Mouse (Mus musculus) ES-CJ7 (cell line): Measurements from ENCODE around the gene Flrt3.

Experiments
- DNase-seq: peaks from one replicate; pipeline ENCODE4 v3.0.0; 2011; ENCODE audit warnings: low read depth, low spot score

Gene Flrt3

DNA sequence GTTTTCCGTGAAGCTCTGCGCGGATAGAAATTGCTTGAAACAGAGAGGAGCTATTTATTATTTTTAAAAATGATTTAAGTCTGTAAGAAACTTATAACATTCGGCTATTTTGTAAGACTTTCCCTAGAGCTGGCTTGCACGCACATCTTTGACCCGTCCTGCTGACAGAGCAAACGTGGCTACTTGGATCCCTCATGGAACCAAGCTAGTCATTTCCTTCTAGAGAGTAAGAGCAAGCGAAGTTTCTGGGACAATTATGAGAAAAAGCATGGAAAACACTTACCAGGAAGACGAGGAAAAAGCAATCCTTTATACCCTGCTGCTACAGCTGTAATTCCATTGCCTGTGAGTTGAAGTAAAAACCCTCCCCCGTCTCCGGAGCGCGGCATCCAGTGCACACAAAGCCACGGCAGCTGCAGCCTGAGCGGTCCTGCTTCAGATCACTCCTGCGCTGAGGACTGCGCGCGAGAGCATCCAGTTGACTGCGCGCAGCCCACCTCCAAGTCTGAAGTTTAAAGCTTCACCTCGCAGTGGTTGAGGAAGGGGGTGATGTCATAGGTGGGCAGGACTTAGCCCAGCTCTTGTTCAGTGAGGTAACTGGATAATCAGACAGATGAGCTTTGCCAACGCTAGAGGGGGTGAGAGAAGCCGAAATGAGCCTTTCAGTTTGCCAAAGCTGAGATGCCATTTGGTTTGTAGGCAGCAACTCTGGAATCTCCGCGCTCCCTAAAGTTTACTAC is at the start of gene Flrt3:
Gene Flrt3, minus strand, starts transcription at position 507 of the 740 bp plus-strand sequence.
- DNase-seq, result peak; percentile 99

DNA sequence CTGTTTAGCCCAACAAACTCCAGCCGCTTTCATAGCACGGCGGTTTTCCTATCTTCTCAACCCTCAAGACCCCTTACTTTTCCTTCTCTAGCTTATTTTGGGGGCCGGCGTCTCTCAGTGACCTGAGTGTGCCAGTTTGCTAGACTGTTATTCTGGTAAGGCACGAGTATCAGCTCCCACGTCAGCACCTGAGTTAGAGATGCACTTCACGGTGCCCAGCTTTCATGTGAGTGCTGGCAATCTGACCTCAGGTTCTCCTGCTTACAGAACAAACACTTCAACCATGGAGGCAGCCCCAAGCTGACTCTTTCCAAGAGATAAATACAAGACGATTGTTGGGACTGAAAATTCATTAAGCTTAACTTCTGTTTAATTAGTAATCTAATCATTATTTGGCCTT is 46.1 kb upstream of the Flrt3 start:
- no peak for DNase-seq

DNA sequence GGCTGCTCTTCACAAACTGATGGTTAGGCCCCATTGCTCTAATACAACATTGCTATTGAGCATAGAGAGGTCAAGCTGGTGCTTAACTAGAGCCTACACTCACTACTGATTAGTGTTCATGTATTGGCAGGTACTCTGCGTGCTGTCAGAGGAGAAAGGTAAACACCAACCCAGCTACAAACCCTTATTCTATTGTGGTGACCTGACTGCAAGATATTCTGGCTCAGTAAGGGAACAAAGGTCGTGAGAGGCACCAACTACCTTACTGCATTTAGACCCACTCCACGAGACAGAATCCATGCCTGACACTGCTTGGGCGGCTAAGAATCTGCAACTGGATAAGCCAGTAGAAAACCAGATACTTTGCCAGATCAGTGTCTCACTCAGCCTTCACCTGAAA is 44.6 kb upstream of the Flrt3 start:
- no peak for DNase-seq

DNA sequence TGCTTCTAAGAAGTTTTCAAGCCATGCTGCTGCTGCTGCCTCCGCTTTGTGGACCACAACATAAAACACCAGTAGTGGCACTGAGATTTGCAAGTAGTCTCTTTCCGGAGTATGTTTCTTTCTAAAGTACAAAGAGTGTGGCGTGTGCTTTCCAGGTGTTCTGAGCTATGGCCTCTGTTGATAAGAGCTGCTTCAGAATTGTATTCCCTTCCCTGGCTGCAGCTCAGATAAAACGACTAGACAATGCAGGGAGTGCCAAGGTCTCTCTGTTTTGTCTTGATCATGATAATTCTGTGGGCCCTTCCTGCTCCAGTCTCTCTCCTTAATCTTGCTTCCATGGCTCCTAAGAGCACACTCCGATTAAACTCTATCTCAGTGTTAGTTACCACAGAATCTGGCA is 36.3 kb upstream of the Flrt3 start:
- DNase-seq, result no peak

DNA sequence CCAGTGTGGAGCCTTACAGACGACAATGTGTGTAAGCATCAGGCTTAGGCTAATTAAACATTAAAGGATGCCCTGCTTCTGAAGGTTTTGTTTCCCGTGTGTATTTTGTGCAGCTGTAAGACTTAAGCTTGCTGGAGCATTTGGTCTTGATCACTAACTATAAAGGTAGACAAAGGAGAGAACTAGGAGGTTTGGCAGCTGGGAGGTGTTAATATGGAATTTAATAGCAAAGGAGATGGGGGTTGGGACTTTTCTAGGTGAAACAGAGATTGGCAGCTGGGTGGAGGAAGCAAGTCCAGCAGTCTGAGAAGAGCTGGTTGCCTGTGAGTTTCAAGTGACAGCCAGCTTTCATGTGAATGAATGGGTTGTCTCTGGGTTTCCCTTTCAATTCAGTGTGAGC is 34.0 kb upstream of the Flrt3 start:
- DNase-seq, result no peak

DNA sequence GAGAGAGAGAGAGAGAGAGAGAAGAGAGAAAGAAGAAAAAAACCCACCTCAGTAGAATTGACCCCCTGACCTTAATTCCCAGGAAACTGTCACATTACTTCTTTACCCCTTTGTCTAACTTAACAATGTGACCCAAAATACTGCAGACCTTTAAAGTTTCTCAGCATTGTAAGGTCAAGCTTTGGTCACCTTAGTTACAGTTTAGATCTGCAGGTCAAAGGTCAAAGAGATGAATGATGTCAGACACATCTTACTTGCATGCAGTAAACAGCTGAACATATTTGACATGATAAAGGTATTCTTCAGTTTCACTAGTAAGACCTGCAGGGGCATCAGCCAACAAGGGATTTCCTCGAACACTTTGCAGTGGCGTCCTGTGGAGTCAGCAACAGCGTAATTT is 32.9 kb upstream of the Flrt3 start:
- peak; percentile 2 for DNase-seq

DNA sequence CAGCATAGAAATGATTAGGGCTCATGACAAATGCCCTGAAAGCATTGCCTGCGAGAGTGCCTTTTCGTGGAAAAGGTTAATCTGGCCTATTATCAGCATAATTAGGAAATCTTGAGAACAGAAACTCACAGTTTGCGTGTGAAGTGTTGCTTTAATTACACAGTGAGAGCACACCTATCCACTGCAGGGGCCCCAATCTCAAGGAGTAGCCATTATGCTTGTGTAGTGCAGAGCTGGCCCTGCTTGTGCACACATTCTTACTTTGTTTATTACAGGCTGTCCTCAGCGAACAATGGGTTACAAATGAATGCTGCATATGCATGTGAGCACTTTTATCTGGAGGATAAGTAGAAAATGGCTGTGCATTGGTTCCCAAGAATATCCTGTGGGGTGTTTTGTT is 32.1 kb upstream of the Flrt3 start:
- DNase-seq, result no peak

DNA sequence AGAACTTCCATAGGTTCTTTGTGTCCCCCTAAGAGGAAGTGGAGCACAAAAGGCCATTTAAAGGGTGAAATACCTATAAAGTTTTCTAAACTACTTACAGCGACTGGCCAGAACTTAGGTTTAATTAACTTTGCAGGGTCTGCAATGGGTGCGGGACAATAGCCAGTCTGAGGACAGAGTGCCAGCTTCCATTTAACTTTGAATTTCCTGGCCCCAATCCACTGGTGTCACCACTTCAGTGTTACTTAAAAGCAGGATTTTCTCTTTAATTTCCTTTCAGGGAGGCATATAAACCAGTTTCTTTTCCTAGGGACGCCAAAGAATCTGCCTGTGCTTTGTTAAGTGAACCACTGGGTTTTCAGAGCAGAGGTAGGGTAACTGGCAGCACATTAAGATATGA is 27.3 kb upstream of the Flrt3 start:
- DNase-seq, result no peak

DNA sequence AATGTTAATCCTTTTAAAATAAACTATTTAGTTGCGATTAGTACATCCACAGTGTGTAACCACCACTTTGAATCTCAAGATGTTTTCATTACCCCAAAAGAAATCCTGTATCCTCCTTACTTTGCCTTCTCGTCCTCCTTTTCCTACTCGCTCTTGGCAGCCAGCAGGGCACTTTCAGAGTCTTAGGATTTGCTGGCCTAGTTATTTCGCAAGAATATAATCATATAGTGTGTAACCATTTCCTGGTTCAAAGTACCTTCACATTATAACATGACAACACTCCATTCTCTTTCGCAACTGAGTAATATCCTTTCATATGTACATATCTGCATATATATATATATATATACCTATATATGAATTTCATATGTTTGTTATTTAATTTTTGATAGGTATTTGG is 22.6 kb upstream of the Flrt3 start:
- no peak for DNase-seq

DNA sequence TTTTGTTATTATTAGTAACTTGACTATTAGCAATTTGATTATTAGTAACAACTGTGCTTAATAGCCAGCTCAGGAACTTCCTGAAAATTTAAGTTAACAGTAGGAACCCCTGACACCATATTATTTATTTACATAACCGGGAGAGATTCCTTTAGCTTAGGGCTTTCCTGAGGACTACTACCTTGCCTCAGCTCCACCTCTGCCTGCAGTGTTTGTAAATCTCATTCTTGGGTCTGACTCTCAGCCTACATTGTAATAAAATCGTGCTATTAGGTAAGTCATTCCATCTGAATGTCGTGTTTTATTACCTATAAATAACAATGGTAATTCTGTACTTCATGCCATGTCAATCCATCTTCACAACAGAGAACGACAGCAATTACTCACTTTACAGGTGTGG is 21.2 kb upstream of the Flrt3 start:
- DNase-seq, result no peak

DNA sequence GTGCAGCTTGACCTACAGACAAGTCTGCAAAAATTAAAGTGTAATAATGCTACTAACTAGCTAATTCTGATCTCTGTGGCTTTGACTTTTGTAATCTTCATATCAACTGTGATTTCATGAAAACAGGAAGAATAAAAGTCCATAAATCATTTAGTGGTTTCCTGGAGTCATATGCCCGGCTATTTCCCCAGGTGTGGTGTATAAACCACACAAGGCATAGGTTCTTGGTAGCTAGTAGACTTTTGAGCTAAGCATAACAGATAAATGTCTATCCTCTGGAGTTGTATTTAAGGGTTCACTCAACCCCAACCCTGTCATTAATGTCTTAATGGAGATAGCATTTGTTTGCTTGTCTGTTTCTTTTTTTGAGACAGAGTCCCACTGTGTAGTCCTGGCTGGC is 20.1 kb upstream of the Flrt3 start:
- no peak for DNase-seq

DNA sequence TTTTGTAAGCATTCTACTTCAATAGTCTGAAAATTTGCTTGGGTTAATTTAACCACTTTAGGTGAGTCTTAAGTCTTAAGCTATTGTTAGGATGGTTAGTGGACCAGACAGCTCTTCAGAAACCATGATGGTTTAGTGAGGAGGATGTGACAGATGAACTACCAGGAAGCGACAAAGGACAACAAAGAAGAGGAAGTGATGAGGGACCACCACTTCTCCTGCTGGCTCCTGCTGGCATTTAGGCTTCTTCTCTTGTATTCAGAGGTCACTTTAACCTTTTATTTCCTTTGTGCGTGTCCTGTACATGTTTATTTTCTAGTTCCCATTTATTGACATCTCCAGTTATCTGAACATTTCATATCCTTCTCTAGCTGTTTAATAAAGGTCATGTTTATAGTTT is 19.6 kb upstream of the Flrt3 start:
- DNase-seq, result no peak

DNA sequence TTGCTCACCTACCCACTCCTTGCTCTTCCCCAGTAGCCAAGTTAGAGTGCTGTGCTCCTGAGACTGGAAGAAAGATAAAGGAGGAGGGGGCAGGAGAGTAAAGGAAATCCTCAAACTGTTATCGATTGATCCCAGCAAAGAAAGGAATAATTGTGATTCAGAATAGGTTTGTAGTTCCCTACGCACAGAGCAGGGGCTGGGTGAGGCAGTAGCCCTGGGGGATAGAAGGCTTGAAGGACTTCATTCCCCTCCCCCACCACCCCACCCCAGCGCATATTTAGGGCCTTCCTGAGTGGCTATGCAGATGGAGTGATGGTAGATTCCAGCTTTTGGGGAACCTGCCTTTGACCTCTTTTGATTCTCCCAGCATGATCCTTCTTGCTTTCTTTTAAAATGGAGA is 5.5 kb upstream of the Flrt3 start:
- DNase-seq, result peak; percentile 92

DNA sequence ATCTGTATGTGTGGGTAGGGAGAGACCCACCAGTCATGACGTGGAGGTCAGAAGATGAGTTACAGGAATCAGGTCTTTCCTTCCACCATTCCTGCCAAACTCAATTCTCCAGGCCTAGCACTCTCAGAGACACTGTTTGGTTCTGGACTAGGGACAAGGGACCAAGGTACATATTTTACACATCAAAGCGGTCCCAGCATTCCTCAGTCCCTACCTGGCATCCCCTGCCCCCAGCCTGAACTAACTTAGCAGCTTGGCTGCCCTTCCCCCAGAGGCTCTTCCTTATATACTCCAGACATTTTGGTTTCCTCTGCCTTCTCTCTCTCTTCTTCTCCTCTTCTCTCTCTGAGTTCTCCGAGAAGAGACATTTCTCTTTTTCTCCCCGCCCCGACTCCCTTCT is 2.2 kb upstream of the Flrt3 start:
- DNase-seq, result peak; percentile 58

DNA sequence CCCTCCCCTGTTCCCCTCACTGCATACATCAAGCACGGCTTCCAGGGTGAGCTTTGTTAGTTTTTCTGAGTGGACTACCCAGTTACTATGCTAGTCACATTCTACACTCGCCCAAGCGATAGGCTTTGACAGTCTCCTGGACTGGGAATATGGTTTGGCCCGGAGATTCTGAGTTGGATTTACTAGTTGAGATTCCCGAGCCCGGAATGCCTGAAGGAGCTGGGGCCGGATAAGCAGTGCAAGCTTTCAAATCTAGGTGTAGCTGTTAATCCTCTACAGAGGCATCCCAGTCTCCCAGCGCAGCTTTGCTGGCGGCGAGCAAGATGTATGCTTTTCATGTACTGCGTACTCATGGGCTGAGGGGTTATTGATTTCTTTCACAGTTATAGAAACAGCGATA is 812 bp downstream of the Flrt3 start:
- DNase-seq, result peak; percentile 28

DNA sequence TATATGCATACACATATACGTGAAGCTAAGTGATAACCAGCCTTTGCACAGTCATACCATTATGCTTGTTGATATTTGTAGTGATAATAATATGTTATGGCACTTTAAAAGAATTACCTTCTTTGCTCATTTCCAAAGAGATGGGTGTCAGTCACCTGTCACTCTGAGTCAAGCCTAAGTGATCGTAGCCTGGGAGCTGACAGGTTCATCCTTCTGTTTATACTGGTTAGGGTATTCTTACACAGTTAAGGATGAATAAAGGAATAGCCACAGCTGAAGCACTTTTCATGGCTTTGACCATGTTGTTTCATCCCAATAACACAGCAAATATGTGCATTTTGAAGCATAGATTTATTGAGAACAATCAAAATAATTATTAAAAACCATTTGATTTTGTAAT is 1.5 kb downstream of the Flrt3 start:
- no peak for DNase-seq

DNA sequence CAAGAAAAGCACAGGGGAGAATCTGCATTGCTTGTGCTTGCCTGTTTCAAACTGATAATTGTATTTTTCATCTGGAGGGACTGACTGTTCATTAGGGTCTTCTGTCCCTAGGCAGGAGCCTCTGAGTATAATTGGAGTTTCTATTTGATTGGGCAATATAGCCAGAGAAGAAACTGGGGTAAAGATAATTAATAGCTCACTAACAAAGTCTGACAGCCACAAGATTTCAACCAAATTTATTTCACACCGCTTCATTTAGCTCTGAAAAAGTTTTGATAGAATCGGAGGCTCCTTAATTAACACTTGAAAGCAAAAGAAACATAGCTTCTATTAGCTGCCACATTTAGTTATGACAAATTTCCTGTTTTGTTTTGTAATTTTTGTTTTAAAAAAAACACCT is 2.2 kb downstream of the Flrt3 start:
- DNase-seq, result no peak

DNA sequence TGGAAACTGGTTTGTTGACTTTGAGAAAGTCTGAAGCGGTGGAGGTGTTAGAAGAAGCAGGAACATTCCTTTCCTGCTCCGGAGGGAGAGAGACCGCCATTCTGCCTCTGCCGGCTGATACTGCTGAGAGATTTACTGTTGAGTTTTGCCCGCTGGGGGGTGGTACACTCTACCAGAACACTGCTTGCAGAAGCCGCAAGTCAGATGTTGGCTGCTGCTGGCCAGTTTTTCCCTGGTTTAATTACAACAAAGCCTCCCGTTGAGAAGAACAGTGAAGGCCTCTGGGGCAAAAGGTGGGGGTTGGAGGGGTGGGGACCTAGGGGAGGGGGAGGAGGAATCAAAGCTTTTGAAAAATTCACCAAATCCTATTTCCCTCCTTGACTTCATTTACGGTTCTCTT is 3.0 kb downstream of the Flrt3 start:
- peak; percentile 88 for DNase-seq

DNA sequence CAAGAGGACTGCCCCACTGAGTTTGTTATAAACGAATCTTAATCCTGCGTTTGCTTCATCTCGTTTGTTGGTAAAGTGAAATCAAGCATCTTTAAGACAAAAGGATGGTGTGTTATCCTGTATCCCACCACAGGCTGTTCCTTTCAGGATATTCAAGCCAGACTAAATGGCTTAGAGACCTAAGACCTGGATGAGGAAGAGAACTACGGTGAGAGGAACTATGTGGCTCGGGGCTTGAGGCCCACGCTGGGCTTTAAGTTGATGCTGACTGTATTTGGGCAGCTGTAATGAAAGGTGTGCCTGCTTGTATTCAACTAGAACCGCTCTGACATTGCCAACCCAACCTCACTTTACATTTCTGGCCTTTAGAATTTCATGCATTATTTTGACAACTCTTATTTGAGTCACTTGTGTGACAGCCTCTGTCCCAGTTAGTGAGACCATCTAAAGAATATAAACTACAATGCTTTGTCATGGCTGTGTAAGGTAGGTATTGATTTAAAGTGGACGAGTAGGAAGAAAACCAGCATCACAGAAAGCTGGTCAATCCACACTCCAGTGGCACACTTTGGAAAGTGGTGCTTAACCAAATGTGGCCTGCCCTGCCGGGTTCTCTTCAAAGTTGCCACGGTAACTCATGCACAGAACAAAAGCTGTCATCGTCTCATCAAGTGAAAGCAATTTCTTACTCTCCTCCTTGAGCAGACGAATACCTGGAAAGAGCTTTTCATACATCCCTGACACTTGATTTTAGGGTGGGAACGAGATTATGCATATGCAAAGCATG is 3.8 kb downstream of the Flrt3 start:
- no peak for DNase-seq

DNA sequence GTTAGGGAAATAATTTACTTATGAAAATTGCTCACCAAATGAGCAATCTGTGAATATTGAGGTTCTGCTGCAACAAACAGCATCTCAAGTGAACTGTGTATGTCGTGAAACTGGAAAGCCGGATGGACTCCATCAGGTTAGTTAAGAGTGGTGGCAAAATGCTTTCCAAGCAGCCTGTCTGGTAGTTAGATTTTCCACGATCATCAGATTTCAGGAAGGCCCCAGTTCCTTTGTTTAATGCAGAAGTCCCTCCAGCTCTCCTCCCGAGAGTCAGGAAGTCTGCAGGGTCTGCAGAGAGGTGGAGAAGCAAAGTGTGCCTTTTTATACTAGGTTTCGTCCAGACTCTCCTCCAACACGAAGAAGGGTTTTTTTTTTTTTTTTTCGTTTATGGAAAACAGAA is 4.4 kb downstream of the Flrt3 start:
- DNase-seq, result no peak

DNA sequence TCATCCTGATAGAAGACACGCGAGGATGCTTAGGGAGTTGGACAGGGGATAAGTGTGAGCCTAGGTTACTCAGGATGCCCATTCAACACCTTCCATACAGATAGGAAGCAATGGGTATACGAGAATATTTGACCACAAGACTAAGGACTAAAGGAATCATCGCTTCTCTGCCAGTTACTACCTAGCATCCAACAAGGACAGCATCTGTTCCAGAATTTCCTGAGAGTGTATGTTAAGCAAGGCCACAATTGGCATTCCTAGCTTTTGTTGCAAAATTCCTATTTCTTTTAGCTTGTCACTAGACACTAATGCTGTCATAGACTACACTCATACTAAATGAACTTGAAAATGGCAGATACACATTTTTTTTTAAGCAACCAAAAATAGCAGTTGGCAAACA is 6.9 kb downstream of the Flrt3 start:
- no peak for DNase-seq

DNA sequence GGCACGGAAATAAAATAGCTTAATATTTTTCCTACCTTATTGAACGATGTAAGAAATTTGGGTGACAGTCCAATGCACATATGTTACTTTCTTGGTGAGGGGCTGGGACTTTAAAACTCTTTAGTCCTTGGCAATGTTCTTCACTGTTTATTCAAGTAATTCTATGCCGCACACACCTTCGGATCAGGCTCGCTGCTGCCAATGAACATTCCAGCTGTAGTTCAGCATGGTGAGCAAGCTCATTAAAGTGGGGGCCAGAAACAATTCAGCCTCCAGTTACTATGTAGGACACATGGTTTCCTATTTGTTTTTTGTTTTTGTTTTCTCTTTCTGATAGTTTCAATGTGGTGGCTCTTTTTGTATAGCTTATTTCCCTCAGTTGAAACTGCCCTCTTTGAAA is 8.6 kb downstream of the Flrt3 start:
- no peak for DNase-seq

DNA sequence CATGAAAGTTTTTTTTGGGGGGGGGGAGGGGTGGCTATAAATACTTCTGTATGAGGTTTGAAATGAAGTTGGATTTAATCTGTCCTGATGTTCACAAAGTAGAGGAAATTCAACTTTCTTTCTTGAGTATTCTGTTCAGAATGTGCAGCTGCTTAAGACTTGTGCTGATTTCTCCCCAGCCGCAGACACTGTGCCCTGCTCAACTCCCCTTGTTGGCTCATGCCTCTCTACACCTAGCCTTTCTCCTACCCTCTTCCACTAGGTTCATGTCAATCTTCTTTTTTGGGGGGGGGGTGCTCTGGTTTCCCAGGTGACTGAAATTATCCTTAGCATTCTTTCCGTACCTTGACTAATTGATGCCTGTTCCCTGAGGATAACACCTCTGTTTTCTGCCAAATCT is 17.3 kb downstream of the Flrt3 start:
- DNase-seq, result no peak
